Mouse (Mus musculus) brain, adult 2 months (tissue): ENCODE data around the gene Acot8.

Source experiments
- DNase-seq: peaks from one replicate; pipeline ENCODE4 v3.0.0; 2011; ENCODE audit warnings: low read depth, low spot score

The Acot8 gene

DNA sequence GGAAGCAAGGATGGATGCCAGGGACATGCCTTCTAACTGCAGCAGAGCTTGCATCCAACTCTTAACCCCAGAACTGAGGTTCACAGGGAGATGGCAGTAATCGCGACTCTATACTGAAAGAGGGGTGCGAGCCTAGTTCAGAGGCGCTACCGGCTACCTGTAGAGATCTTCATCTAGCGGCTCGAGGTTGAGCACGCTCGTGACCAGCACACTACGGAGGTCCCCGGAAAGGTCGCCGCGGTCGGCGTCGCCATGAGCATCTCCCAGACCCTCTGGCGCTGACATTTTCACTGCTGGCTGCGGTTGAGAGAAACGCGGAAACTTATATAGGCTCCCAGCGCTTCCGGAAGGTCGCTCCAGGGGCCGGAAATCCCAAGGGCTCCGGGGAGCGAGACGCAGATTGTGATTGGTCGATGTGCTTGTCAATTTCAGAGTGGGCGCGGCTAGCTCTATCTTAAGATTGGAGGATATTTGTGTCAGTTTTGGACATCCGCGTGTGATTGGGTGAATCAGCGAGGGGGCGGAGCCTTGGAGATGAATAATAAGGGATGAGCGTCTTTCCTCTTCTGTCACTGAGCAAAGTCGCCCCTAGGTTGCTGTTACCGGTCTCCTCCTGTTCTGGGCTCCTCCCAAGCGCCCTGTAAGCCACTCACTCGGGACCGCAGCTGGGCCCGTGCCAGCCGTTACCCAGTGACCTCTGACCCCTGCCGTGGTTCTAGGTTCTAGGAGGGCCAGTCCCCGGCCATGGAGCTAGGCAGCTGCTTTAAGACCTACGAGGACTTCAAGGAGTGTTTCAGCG, at the start of gene Acot8, which contains the start of gene Zswim3:
Acot8 (minus strand) TSS at position 350 of the 799 bp plus-strand sequence.
Zswim3 (plus strand) TSS at position 566 of the 799 bp plus-strand sequence.
- peak; percentile 99 for DNase-seq

DNA sequence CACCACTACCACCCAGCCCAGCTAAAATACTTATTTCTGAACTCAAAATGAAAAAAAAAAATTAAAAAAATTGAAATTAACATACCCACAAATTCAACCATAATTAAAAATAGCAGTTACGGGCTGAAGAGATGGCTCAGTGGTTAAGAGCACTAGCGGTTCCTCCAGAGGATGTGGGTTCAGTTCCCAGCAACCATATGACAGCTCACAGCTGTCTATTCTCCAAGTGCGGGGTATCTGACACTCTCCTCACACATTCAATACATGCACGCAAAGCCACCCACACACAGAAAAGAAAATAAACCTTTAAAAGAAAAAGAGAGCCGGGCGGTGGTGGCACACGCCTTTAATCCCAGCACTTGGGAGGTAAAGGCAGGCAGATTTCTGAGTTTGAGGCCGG, 45.4 kb upstream of the Acot8 start:
- peak; percentile 71 for DNase-seq

DNA sequence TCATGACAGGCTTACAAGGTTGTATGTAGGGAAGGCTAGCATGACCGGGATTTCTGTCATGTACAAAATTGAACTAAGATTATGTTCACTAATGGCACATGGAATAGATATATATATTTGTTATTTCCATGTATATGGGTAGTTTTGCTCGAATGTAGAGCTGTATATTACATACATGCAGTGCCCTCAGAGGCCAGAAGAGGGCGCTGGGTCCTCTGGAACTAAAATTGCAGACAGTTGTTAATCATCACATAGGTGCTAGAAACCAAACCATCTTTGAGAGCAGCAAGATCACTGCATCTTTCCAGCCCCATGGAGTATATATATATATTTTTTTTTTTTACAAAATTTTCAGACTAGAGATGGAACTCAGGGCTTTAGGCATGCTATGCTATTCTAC, 41.1 kb upstream of the Acot8 start:
- DNase-seq, result no peak

- no peak for DNase-seq
These were observed 30.5 kb upstream of the Acot8 start for GRCm38 (mm10) chr2:164835164-164835563.

DNA sequence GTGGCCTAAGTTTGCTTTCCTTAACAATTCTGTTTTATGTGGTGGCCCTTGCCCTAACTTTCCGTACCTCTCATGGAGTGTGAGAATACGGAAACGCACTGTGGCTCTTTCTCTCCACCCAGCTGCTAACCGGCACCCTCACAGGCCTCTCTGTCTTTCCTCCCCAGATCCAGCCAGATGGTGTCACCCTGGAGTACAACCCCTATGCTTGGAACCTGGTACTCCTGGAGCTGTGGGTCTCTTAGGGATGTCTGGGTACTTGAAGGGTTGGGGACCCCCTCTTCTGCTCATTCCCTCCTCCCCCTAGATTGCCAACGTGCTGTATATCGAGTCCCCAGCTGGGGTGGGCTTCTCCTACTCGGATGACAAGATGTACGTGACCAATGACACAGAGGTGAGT, 29.8 kb upstream of the Acot8 start:
- DNase-seq, result peak; percentile 60

DNA sequence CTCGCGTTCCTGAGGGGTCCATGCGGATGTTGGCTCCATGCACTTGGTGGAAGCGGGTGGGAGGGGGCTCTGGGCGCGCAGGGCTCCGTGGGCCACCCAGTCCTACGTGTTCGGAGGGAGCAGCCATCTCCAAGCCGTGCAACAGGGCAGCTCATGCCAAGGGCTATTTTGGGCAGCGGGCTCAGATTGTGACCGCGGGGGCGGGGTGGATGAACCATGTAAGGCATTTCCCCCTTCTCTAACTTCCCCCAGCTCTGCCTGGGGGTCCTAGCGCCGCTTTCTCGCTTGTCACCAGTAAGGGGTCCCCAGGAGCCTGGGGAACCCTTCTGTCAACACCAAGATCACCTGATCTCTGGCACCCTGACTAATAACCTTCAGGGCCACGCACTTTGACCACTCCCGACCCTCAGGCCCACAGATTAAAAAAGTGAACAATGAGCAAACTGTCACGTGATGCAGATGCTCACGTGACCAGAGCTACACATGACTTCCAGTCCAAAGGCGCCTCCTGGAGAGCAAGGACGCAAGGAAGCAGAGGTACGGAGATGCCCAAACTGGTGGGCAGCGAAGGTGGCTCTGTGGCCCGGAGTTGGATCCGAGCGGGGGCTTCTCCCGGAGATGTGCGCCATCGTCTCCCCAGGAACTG, 28.8 kb upstream of the Acot8 start, which contains the start of gene Neurl2:
Neurl2 (minus strand) TSS at position 143 of the 646 bp plus-strand sequence.
- peak; percentile 96 for DNase-seq

DNA sequence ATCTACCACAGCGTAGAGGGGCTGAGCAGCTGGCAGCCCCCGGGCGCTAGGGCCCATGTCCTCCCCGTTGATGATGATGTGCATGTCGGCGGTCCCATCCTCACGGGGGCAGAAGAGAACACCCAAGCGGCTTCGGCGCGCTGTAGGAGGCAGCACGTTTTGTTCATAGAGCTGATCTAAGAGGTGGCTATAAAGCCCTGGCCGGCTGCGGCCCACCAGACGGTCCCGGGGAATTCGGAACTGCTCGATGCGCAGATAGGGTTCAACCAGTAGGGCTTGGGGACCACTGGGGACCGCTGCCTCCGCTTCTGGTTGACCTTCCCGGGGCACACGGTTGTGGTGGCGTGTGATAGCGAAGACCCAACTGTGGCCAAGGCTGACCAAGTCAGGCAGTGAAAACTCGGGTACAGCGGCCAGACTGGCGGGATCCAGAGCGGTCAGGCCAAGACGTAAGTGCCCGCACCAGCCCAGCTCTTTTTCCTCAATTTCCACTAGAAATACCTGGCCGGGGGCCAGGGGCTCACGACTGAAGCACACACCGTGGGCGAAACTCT, 28.1 kb upstream of the Acot8 start, which contains the start of gene Ctsa:
Ctsa (plus strand) TSS at position 126 of the 554 bp plus-strand sequence.
- DNase-seq, result peak; percentile 87

- DNase-seq, result no peak
These were observed 27.5 kb upstream of the Acot8 start for GRCm38 (mm10) chr2:164832032-164832747.

GRCm38 (mm10) chr2:164831029-164831428, 26.3 kb upstream of the Acot8 start:
- DNase-seq, result no peak

DNA sequence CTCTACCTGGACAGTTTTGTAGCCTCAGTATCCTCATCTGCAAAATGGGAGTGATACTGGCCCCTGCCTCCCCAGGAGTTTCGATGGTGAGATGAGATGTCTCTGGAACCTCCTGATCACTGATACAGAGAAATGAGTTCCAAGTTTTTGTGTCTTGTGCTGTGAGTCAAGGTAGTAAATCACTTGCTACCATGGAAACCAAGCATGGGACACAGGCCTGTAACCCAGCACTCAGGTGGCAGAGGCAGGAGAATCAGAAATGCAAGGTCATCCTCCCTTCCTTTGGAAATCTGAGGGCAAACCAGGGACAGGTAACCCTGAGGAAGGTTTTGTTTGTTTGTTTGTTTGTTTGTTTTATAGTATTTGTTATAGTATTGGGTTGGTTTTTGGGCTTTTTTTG, 24.4 kb upstream of the Acot8 start:
- no peak for DNase-seq

- DNase-seq, result no peak
These were observed 23.8 kb upstream of the Acot8 start, which contains the start of gene Spata25 for GRCm38 (mm10) chr2:164828437-164828836. Spata25 (minus strand) TSS chr2:164828537.

DNA sequence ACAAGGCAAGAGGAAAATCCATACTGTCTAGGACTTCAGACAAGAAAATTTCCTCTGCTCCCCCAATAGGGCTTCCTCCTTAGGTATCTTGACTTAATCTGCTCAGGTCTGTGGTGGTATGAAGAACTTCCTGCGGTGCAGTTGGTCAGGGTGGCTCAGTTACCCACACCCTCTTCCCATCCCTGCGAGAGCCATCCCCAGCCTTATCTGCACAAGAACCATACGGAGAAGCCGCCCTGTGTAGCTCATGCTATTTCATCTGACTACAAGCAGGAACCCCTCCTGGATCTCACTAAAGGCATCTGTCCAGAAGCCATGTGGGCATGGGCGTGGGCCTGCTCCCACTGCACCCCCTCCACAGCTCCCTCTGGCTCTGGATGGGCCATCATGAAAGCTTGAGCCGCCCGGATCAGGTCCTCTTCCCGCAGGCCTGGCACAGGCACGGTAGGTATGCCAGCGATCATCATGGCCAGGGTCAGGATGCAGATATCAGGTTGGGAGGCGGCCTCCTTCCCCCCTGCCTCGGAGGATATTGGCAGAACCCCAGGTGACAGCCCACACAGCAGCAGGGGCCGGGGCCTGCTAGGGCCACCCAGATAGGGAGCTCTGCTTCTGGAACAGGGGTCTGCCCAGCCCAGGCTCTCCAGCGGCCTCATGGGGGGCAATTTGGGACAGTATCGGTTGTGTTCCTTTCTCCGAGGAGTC, 22.6 kb upstream of the Acot8 start:
- DNase-seq, result no peak

- no peak for DNase-seq
These were observed 20.8 kb upstream of the Acot8 start for GRCm38 (mm10) chr2:164825521-164825920.

DNA sequence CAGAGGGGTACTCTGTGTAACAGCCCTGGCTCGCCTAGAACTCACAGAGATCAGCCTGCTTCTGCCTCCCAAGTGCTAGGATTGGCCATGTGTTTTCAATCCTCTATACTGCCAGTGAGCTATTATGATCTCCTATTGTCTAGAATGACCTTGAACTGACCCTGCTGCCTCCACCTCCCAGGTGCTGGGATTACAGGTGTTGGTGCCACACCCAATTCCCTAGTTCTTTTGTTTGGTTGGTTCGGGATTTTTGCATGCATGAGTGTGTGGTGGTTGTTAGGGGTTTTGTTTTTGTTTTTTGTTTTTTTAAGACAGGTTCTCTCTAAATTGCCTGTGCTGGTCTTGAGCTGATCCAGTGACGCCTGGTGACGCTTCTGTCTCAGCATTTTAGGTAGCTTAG, 19.3 kb upstream of the Acot8 start:
- no peak for DNase-seq

GRCm38 (mm10) chr2:164823181-164823585, 18.5 kb upstream of the Acot8 start:
- DNase-seq, result peak; percentile 83

GRCm38 (mm10) chr2:164822636-164823165, 18.0 kb upstream of the Acot8 start, which contains the start of gene Zswim1:
Zswim1 (plus strand) TSS chr2:164822686.
- DNase-seq, result peak; percentile 100

DNA sequence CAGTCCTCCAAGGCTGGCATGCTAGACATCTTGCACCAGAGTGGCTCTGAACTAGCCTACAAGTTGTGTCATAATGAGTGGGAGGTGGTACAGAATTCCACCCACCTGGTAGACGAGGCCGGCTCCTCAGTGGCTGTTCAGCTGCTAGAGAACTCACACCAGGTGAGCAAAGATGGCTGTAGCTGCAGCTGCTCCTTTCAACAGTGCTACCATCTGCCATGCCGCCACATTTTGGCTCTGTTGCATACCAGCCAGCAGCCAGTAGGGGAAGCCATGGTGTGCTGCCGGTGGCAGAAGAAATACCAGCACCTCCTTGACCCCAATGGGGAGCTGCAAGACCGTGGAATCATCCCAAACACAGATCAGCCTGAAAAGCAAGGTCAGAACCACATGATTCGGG, 16.4 kb upstream of the Acot8 start:
- DNase-seq, result peak; percentile 71

DNA sequence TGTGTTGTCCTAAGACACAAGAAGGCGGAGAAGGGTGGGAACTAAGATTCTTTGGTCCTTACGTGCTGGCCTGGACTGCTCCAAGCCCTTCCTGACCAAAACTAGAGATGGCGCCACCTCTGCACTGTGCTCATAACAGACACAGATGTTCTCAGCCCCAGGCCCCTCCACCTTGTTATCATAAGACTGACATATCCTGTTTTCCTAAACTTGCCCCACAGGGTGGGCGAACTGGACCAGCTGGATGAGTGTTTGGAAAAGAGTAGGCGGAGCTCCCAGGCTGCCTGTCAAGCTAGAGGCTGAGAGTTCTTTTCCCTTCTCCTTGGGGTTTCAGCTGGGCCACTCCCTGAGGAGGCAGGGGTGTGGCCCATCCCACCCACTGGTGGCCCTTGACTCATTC, 13.0 kb upstream of the Acot8 start:
- no peak for DNase-seq

GRCm38 (mm10) chr2:164817206-164817605, 12.5 kb upstream of the Acot8 start:
- no peak for DNase-seq

DNA sequence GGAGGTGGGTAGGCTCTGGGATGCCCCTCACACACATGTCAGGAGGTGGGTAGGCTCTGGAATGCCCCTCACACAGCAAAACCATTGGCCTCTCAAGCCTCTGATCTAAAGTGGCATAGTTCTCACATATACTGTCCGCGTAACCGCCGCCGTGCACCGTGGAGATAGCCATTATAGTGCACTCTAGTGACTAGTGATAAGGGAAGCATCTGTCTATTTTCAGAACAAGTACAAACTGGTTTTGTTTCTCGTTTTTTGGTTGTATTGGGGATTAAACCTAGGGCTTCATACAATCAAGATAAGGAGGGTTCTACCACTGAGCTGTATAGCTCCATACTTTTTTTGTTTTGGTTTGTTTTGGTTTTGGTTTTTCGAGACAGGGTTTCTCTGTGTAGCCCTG, 11.1 kb upstream of the Acot8 start:
- no peak for DNase-seq

DNA sequence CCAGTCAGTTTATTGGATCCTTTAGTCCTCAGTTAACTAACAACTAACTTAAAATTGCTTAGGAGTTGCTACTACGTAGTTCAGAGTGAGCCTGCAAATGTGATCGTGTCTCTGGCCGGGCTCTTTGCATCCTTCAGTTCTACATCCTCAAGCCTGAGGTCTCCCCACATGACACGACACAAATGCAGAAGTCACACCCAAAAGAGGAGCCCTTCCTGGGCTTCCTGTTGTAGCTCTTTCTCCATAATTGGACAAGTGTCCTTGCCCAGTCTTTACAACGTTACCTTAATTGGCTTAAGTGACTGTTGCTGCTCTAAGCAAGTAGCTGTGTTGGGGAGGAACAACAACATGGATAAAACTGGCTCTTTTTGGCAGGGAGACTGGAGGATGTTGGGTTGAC, 10.7 kb upstream of the Acot8 start:
- DNase-seq, result no peak
